Mouse (Mus musculus): Measurements from ENCODE around the gene Pstpip1.

Pstpip1 gene

DNA sequence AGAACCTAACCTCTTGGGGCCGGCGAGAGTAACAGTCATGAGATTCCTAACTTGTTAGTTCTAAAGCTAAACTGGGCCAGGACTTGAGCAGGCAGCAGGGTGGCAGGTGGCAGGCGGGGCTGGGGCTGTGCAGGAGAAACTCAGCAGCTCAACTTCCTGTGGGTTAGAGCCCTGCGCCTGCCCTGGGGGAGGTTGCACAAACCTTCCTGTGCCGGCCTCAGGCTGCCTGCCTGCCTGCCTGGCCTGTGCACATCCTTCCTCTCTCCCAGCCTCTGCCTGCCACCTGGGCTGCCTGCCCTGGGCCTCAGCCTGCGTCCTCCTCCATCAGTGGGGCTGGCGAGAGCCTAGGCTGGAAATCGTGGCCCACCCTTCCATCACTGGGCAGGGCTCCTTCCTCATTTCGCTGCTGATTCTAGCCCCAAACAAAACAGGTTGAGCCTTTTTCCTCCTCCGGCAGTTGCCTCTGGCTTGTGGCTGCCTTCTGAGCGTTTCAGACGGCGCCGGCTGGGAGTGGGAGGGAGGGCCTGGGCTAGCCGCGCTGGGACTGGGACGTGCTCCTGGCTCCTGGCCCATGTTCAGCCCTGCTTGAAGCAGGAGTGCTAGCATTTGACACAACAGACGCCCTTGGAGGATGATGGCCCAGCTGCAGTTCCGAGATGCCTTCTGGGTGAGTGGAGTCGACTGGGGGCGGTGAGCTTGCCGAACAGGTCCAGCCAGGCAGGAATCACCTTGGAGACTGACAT is at the start of gene Pstpip1:
TSS of gene Pstpip1 (plus strand) at position 185 of the 743 bp plus-strand sequence.
- DNase-seq = peak; percentile 65

DNA sequence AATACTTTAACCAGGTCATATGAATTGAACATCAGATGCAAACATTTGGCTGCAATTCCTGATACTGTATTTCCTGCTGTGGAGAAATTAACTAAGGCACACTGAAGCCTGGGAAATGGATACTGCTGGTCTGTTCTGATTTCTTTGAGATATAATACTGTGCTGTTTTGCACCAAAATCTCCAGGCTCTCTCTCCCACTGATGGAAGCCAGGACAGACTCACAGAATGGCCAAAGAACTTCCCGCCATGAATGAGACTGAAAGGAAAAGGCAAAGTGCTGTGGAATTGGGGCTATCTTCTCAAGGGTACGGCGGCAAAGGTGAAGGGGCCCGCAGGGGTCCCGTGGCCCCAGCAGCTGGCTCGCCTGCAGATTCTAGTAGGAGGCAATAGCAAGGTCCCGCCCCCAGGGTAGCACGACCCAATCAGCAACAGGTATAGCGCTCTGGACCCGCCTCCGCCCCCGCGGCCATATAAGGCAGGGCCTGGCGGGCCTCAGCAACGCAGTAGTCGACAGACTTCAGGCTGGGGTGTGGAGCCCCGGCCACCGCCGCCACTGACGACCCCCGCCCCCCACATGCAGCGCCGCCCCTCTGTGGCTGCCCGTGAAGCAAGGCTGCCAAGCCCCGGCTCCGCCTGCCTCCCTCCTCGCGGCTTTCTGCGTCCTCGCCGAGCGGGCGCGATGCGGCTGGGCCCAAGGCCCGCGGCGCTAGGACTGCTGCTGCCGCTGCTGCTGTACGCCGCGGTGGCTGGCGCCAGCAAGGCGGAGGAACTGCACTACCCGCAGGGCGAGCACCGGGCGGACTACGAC is 48.2 kb upstream of the Pstpip1 start, which contains the start of gene Rcn2:
TSS of gene Rcn2 (plus strand) at position 474 of the 809 bp plus-strand sequence.
- DNase-seq = peak; percentile 97

DNA sequence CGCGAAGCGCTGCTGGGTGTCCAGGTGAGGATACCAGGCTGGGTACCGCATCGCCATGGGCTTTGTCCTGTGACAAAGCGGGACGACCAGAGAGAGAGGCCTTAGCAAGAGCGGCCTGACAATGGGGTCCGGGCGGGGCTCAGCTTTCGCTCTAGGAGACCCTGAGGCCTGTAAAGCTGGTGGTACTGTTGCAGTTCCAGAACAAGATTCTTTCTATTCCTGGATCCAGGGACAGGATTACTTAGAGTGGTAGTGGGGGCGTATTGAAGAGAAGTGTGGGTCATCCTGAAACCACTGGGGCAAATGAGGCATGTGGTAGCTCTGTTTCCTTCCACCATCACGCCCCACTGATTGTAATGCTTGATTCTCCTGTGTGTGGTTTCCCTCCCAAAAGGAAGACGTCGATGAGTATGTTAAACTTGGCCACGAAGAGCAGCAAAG is 47.6 kb upstream of the Pstpip1 start:
- DNase-seq = no peak

DNA sequence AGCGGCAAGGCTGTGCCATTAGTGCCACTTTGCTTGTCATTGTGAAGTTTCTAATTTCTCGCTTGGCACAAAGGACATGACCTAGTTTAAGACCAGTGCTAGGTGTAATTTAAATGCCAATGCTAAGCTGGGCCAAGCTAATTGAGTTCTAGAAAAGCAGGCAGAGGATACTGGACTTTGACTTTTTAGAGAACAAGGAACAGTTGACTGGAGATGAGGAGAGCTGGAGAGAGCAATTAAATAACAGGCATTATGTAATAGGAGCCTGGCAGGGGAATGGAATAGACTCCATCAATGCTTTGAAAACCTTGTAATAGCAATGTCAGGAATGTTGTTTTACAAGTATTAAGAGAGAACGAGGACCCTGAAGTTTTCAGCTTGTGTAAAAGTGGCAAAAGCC is 36.0 kb upstream of the Pstpip1 start:
- DNase-seq = no peak

- no peak for DNase-seq
Measured at GRCm38 (mm10) chr9:56056147-56056546, 33.6 kb upstream of the Pstpip1 start.

- no peak for DNase-seq
Measured at GRCm38 (mm10) chr9:56062336-56062735, 27.4 kb upstream of the Pstpip1 start.

DNA sequence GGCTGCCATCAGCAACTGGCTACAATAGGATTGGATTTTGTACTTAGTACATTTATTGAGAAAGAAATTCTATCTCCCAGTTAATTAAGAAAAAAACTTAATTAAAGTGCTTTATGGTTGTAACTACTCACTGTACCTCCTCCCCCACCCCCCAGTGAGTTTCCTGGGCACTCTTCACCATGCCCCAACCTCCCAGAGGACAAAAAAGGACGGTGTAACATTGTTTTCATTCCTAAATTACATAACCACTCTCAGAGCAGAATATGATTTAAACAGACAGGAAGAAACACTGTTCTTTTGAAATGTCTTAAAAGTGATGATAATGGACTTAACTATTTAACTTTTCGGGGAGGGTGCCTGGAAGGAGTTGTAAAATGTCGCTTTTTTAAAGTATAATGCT is 24.8 kb upstream of the Pstpip1 start:
- DNase-seq = peak; percentile 35

GRCm38 (mm10) chr9:56067964-56068363 is 21.8 kb upstream of the Pstpip1 start:
- no peak for DNase-seq

GRCm38 (mm10) chr9:56068630-56069029 is 21.1 kb upstream of the Pstpip1 start:
- DNase-seq = no peak

DNA sequence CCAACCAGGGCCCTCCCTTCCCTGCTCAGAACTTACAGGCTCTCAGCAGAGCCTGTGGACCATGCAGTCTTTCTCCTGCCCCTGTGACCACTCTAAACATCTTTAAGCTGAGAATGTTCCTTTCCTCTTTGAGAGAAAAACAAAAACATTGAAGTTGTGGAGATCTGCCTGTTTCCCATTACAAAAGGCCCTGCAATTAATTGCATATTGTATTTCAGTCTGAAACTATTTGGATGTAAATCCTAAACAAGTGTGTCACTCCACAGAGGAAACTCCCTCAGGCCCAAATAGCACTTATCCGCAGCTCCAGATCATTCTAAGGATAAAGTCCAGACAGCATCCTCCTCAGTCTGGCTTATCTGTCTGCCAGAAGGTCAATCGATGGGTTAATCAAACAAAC is 16.9 kb upstream of the Pstpip1 start:
- no peak for DNase-seq

GRCm38 (mm10) chr9:56074863-56075262 is 14.9 kb upstream of the Pstpip1 start:
- DNase-seq = no peak

- peak; percentile 93 for DNase-seq
Measured at GRCm38 (mm10) chr9:56075264-56075663, 14.5 kb upstream of the Pstpip1 start.

DNA sequence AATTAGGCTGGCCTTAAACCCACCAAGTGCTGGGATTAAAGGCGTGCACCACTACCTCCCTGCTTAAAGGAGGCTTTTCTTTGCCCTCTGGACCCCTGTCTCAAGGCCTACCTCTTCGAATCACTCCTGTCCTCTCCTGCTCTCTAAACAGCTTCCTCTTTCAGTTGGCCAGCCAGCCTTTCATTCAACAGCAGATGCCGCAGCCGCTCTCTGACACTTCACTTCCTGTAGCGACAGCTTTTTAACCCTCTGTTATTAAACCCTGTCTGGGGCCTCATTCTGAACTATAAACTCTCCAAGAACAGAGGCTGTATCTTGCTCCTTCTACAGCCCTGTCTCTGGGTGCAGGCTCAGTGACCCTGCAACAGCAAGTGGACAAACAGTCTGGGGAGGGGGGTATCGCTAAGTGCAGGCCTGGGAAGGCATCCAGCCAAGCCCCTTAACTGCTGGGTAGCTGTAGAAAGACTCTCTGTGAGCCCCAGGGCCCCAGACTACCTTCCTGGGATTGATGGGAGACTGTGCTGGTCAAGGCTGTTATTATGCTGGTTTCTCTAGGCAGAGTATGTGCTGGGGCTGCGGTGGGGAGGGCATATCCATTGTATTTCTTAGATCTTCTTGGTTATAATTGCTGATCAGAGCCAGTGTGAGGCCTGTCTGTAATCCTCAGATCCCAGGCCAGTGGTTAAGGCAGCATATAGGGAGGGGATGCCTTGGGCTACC is 13.7 kb upstream of the Pstpip1 start:
- DNase-seq = peak; percentile 61

DNA sequence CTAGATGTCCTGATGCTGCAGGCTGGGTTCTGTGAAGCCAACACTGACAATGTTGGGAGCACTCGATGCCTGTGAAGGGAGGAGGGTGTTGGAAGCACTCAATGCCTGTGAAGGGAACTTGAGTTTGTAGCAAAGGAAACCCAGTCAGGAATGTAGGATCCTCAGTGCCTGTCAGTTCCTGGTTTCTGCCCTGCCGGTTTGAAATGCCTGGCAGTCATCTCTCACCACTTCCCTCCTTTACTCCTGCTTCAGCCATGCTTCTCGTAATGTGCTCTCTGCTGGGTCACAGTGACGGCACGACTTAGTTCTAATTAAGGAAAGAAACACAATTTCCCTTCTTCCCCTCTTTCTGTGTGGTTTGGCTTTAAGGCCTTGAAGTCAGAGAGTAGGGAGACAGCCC is 10.2 kb upstream of the Pstpip1 start:
- no peak for DNase-seq

DNA sequence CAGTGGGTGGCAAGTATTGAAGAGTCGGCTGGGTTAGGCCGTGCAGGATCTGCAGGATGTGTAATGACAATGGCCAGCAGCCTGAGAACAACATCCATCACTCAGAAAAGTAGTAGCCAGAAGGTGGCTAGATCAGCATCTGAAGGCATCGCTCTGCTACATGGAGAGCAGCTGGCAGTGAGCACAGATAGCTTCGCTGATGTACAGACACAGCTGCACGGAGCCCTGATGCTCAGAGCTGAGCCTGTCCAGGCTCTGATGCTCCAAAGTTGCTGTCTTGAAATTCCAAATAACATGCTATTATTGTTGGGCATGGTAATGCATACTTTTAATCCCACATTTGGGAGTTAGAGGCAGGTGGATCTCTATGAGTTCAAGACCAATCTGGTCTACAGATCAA is 3.2 kb upstream of the Pstpip1 start:
- DNase-seq = no peak

- no peak for DNase-seq
Measured at GRCm38 (mm10) chr9:56090546-56091225, 924 bp downstream of the Pstpip1 start.

DNA sequence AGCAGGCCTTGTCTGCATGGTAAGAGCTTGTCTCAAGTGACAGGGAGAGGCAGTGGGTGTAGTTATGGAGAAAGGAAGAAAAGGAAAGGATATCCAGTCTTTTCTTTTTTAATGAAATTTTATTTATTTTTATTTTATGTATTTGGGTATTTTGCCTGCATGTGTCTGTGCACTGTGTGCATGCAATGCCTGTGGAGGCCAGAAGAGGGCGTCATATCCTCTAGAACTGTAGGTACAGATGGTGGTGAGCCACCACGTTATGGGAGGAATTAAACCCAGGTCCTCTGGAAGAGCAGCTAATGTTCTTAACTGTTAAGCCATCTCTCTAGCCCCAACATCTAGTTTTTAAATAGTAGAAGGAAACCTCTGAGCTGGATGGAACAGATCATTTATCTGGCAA is 2.3 kb downstream of the Pstpip1 start:
- peak; percentile 42 for DNase-seq

DNA sequence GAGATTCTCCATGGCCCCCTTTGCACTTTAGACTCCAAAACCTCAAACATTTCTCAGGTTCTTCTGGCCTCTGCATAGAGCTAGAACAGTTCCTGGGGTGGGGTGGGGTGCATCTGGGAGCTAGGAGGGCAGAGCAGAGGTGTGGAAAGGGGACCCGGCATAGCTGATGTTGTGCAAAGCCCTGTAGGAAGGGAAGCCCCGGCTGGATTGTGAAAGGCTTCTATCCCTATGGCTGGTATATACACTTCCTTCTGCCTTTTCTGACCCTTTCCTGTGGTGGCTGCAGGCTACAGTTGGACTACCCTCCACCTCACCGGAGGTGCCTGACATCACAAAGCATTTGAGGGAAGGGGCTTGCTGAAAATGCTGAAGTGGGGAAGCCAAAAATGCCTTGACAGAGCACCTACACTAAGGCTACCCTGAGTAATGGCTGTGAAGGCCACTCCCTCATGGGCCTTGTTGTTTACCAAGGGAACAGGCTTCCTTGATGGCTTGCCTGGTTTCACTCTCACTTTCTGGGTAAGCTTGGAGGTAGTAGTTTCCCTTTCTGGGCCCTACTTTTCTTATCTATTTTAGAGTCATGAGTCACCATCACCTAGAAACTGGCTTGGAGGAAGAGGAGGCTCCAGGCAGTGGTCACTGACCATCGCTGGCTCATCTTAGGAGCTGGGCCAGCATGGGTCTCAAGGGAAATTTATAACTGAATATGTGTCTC is 8.0 kb downstream of the Pstpip1 start:
- DNase-seq = no peak

- DNase-seq = no peak
Measured at GRCm38 (mm10) chr9:56100041-56100522, 10.3 kb downstream of the Pstpip1 start.

- DNase-seq = no peak
Measured at GRCm38 (mm10) chr9:56101022-56101421, 11.3 kb downstream of the Pstpip1 start.

GRCm38 (mm10) chr9:56104921-56105320 is 15.2 kb downstream of the Pstpip1 start:
- DNase-seq = no peak
